Mouse (Mus musculus) stomach, postnatal 0 days (tissue): Measurements from ENCODE around the gene Etfbkmt.

ENCODE experiments used
- CTCF ChIP-seq: IDR thresholded peaks from 2 replicates; pipeline ENCODE4 v1.5.1; 2016; ENCODE audit warnings: antibody characterized with exemption, low read depth, mild to moderate bottlenecking, moderate library complexity
- EP300 ChIP-seq: optimal IDR thresholded peaks from 2 replicates; pipeline ENCODE3; 2016; ENCODE audit warnings: antibody characterized with exemption

DNA sequence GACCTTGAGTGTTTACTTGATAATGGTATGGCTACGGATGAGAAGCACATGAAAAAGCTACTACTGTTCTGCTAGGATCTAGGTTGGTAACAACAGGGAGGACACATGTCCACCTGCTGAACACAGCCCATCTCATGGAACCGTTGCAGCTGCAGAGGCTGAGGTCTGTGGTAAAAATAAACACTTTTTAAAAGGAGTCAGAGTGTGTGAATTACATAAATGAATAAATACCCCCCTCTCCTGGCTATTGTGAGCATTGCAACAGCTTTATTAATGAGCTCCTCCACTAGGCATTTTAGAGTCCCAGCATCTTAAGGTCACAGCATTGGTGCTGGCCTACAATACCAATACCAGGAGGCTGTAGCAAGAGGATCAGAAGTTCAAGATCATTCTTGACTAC, 19.8 kb upstream of the Etfbkmt start:
- TF ChIP-seq CTCF (peak; percentile 85), EP300 (no peak)
